Comparison of ENCODE assay signal across 27 mouse cellular contexts in the genomic region with DNA sequence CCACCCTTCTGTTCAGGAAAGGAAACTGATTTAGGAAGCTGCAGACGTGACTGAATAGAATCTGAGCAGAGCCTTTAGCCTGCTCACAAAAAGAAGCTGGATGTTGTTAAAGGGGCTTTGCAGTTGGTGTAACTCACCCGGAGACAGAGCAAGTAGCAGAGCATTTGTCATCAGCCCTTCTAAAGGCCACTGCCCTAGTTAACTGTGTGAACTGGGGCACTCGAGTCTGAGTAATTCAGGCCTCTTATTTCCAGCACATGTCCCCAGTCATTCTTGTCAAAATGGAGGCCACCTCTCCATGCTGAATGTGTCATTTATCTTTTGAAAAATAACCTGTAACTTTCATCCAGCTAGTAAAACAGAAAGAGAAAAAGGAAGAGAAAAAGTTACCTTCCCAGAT. TPM values are rescaled to one million over a fixed set of nuclear protein-coding genes. Genes with fewer than 3 reads are reported as not detected.
"Had no signal": no experiment of that assay in that cellular context is flagged by ENCODE, and none has a peak within 500 bp of the region (broad histone marks: within the 10 kb centered on the region; RNA-seq: fewer than 3 reads in every experiment).

No protein-coding gene starts in this region.

- DNase-seq: kidney, adult 8-10 months; kidney, postnatal 10 days; kidney, postnatal 36 days; layer of hippocampus, postnatal 36 days; left cerebral cortex, postnatal 4 days; liver, postnatal 0 days; lung, postnatal 10 days; lung, postnatal 36 days; midbrain, embryonic 14.5 days; thymus, adult 2 months; thymus, postnatal 14 days; thymus, postnatal 4 days had no signal

- H3K9me3 ChIP-seq: kidney, embryonic 15.5 days; limb, embryonic 12.5 days; limb, embryonic 15.5 days; lung, embryonic 15.5 days; midbrain, embryonic 10.5 days; neural tube, embryonic 12.5 days; neural tube, embryonic 15.5 days had no signal

- ATAC-seq: liver, postnatal 0 days had no signal

- H3K27me3 ChIP-seq: kidney, embryonic 15.5 days; limb, embryonic 12.5 days; limb, embryonic 15.5 days; lung, embryonic 15.5 days; megakaryocyte, embryonic 14.5 days; neural tube, embryonic 12.5 days; neural tube, embryonic 15.5 days had no signal

- H3K4me1 ChIP-seq: kidney, embryonic 15.5 days; limb, embryonic 12.5 days; limb, embryonic 15.5 days; lung, embryonic 15.5 days; megakaryocyte, embryonic 14.5 days; midbrain, embryonic 10.5 days; neural tube, embryonic 12.5 days; neural tube, embryonic 15.5 days had no signal

- H3K4me3 ChIP-seq: kidney, embryonic 15.5 days; limb, embryonic 12.5 days; limb, embryonic 15.5 days; lung, embryonic 15.5 days; megakaryocyte, embryonic 14.5 days; midbrain, embryonic 10.5 days; neural tube, embryonic 12.5 days; neural tube, embryonic 15.5 days had no signal

- H3K9ac ChIP-seq: kidney, embryonic 15.5 days; limb, embryonic 12.5 days; limb, embryonic 15.5 days; liver, embryonic 14.5 days; liver, postnatal 0 days; lung, embryonic 15.5 days; neural tube, embryonic 12.5 days; neural tube, embryonic 15.5 days had no signal

- H3K4me2 ChIP-seq: kidney, embryonic 15.5 days; limb, embryonic 12.5 days; limb, embryonic 15.5 days; liver, embryonic 11.5 days; lung, embryonic 15.5 days; neural tube, embryonic 12.5 days; neural tube, embryonic 15.5 days had no signal

- H3K27ac ChIP-seq: kidney, embryonic 15.5 days; limb, embryonic 12.5 days; limb, embryonic 15.5 days; liver, embryonic 14.5 days; lung, embryonic 15.5 days; midbrain, embryonic 10.5 days; neural tube, embryonic 12.5 days; neural tube, embryonic 15.5 days; stomach, postnatal 0 days had no signal

- H3K36me3 ChIP-seq: kidney, embryonic 15.5 days; limb, embryonic 12.5 days; limb, embryonic 15.5 days; lung, embryonic 15.5 days; midbrain, embryonic 10.5 days; neural tube, embryonic 12.5 days; neural tube, embryonic 15.5 days had no signal

RNA-seq across cellular contexts. Expression of gene Yipf7, which starts 30.8 kb away (rescaled TPM):
- total RNA-seq: layer of hippocampus, postnatal 10 days; layer of hippocampus, postnatal 36 days; left cerebral cortex, postnatal 14 days; left cerebral cortex, postnatal 4 days had no signal
- polyA plus RNA-seq: kidney, embryonic 15.5 days; liver, embryonic 11.5 days; liver, embryonic 14.5 days; liver, postnatal 0 days; midbrain, embryonic 10.5 days; midbrain, embryonic 14.5 days; small intestine, adult 2 months; stomach, embryonic 14.5 days had no signal
